Mouse (Mus musculus) testis, postnatal 10 days (tissue): ENCODE measurements around the gene Ephb2.

Experiments
- DNase-seq: peaks from one replicate; pipeline ENCODE4 v3.0.0; 2021; ENCODE audit warnings: low spot score

Ephb2 gene

GRCm38 (mm10) chr4:136800366-136800765, 35.4 kb downstream of the Ephb2 start:
- no peak for DNase-seq

DNA sequence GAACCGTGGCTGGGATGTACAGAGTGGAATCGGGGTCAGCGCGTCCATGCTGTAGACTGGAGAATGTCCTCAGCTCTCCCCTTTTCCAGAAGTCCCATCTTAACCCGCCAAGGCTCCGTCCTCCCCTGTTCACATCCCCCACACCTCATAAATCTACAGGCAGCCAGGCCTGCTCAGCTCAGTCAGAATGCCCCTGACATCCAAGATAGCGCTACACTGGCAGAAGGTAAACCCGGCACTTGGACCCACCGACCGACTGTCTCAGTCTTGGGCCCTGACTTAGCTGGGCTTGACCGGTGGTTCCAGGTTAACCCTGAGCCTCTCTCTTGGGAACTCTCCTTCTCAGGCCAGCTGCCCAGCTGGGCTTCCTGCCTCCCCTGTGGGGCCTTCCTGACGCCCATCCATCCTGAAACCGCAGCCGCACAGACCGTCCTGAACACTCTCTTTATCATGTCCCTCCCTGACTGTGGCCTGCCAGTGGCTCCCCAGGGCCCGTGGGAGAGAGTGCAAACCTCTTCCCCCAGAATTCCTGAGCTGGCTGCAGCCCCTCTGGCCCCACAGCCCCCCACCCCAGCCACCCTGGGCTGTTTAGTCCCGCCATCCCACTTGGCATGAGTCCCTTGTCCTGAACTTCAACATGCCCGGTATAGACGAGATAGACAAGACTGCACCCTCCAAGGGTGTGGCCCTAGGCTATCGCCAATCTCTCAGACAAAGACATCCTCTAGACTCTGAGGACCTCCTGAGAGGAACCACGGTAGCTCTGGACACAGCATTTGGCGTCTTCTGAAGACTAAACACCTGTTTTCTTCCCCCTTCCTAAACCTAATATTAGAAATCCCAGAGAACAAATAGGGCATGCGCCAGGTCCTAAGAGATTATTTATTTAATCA, 37.9 kb downstream of the Ephb2 start:
- no peak for DNase-seq

- DNase-seq: no peak
Observed at GRCm38 (mm10) chr4:136793320-136793719, 42.5 kb downstream of the Ephb2 start.

DNA sequence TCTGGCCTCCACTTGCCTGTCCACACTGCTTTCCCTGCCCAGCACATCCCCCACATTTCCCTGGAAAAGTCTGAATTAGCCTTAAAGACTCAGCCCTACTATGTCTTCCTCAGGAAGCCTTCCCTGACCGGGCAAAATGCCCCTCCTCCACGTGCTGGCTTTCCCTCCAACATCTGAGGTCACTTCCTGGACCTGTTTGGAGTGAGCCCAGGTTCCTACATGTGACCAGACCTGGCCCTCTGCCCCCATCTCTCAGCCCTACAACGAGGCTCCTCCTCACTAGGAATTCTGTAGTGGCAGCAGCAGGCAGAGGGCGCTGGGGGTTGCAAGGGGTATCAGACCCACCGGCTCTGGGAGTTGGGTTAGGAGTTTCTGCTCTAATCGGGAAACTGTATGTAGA, 46.0 kb downstream of the Ephb2 start:
- peak; percentile 63 for DNase-seq

DNA sequence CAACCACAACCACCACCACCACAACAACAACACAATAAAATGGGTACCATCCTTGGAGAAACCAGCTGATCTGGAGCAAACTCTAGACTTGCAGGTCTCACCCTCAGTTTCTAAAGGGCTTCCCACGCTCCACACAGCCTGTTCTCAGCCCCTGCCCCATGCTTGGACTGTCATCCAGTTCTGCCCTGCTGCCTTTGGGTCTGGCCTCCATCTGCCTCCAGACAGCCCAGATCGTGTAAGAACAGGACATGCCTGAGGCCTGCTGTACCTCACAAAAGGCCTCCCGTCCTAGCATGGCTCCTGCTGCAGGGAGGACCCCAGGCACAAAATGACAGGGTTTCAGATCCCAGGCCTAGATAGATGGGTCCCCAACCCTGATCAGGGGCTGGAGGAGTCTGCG, 48.4 kb downstream of the Ephb2 start:
- no peak for DNase-seq

DNA sequence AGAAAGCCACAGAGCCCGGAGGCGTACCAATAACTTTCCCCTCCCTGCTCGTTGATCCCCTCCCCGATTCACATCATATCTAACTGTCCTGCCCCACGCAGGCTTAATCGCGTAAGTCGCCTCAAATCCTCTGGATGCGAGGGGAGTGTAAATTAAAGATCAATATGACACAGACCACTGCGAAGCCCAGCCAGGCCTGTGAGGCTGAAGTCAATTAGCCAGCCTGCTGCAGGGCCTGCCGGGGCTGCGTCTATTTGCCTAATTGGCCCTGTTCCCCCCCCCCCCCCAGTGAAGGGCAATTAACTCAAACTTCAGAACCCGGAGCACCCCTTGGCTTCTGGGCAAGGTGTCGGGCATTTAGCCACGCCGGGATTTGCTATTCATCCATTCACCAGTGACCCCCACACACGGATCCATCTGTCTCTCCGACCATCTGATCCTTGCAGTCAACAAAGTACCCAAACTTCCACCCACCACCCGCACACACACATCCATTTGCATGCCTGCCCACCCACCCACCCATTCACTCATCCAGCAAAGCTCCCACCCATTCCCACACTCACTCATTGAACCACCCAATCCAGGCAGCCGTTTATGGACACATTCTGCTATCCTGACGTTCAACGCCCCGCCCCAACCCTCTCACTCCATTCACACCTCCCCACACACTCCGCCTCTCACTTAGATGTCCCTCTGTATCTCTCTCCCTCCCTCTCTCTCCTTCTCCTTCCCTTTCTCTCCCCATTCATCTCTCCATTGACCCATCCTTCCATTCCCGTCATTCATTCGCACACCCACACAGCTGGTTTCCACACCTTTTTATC, 49.1 kb downstream of the Ephb2 start:
- no peak for DNase-seq

- no peak for DNase-seq
Observed at GRCm38 (mm10) chr4:136783552-136784150, 52.1 kb downstream of the Ephb2 start.

GRCm38 (mm10) chr4:136782579-136782925, 53.2 kb downstream of the Ephb2 start:
- no peak for DNase-seq

DNA sequence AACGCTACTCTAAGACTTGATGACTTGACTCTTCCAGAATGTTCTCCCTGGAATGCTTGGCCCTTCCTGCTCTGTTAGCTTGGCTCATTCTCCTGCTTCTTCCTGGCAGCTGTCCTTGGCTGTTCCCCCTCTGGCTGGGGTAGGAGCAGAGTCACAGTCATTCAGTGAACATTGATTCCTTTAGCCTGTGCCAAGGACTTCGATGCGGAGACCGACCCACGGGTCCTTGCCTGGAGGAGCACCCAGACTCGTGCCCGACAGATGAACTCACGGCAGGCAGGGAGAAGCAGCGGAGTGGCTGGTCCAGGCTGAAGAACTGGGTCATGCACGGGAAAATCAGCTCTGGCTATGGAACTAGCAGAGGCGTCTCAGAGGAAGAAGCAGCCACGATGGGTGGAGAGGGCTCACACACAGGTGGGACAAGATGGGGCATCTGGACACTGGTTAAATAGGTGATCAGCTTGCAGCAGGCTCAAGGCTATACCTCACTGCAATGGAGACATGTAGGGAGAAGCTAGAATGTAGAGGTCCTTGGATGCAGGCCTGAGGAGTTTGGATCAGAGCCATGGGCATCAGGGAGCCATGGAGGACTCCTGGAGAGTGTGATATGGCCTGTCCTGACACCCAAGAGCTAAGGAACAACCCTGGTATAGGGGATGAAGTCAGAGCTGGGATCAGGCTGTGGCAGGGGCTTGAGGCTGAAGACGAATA, 53.8 kb downstream of the Ephb2 start:
- no peak for DNase-seq

DNA sequence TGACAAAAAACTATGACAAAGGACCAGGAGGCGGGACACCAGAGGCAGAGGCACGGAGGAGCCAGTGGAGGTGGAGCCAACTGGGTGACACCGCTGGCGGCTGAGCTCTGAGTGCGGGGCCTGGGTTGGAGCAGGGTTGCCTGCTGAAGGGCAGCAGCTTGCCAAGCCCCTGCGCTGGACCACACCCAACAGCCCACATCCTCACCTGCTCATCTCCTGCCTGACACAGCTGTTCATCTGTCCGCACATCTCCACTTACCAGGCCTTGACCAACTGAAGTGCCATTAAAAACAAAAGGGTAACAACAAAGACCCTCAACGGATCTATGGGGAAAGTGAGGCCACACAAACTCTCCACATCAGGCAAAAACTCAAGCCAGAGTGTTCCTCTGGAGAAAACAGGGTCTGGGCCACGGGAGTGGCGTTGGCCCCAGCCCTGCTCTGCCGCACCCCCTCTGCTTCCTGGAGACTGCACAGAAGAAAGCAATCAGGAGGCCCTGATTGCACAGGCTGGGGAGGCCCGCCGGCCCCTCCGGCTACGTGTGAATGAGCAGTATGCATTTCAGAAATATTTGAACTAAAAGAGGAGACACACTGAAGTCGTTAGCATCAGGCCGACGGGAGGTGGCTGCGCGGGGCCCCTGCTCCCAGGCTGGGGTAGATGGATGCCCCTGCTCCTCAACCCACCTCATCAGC, 55.4 kb downstream of the Ephb2 start:
- no peak for DNase-seq

- no peak for DNase-seq
Observed at GRCm38 (mm10) chr4:136779156-136779555, 56.6 kb downstream of the Ephb2 start.

DNA sequence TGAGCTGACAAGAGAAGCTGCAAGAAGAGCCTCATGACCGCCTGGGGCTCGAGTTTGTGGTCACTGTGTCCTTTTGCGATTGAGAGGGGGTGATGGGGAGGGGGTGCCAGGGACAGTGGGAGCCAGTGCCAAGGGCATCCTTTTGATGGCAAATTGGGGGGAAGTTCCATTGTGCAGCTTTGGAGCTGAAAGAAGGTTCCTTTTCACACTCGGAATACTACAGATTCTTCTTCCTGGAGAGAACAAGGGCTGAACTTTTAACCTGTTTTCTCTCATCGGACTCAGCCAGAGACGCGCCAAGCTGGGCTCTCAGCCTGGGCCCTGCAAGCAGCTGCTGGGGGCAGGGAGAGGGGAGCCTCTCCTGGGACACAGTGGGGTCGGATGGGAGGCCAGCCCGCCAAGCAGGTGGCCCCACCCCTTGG, 59.3 kb downstream of the Ephb2 start:
- DNase-seq: peak; percentile 66

- no peak for DNase-seq
Observed at GRCm38 (mm10) chr4:136775903-136776302, 59.9 kb downstream of the Ephb2 start.

DNA sequence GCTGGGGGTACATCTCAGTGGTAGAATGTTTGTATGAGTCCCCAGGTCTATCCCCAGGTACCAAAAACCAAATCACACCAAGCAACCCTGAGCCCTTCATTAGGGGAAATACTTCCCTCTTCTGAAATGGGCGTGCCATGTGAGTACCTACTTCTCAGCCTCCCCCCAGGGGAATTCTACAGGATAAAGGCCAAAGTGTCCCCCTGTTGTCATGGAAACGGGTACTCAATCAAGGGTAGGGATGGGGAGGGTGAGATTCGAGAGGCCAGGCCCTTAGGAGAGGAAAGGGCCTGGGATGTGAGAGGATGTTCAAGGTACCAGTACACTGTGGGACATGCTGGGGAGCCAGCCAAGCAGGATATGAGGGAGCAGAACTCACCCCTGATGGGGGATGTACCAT, 61.6 kb downstream of the Ephb2 start:
- DNase-seq: no peak

DNA sequence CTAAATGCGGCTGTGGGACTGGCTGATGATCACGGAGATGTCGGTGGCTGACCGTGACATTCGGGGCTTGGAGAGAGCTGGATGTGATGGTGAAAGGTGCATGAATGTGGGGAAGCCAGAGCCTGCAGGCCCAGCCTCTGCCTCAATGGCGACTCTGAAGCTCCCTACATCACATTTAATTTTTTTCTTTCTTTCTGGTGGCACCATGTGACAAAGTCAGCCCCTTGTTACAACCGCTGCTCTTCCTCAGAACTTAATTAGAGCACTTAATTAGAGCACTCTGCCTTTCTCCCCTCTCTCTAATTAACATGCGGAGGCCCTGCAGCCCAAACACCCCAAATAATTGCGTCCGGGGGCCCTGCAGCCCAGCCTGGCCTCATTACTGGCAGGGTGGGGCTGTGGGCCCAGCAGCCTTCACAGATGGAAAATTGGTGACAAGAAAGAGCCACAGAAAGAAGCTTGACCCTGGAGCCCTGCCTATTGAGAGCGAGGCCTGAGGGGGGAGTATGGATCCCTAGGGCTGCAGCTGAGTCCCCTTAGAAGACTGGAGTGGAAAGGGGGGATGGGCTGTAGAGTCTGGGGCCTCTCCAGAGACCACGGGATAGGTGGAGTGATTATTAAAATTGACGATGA, 62.7 kb downstream of the Ephb2 start:
- DNase-seq: no peak

DNA sequence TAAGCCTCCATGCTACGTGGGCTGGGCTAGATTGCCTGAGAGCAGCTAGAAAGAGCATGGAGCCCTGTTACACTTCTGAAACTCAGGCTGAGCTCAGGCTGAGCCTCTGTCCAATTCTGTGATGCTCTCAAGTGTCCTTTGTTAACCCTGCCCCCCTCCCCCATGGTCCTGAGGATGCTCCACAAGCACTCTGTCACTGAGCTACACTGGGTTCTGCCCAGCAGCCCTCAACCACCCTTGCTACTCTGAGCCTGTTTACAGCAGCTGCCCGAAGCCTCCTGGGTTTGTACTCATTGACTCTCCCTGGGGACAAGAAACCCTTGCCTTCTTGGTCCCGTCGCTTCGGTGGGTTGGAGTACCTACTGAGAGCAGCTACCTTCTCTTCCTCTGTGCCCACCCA, 63.5 kb downstream of the Ephb2 start:
- no peak for DNase-seq

DNA sequence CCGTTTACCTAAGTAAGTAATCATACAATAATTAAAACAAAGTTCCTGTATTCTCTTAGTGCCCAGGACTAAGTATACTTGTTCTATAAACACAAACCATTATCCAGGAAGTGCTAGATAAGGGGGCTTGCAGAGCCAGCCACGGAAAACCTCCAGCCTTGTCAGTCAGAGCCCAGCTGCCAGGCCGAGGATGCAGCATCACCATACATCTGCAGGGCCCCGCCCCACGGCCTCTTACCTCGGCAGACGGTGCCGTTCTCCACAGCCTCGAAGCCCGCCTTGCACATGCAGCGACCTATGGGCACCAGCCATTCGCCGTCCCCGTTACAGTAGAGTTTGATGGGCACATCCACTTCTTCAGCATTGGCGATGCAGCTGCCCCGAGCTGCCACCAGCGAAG, 65.1 kb downstream of the Ephb2 start:
- no peak for DNase-seq

- DNase-seq: no peak
Observed at GRCm38 (mm10) chr4:136768499-136768898, 67.3 kb downstream of the Ephb2 start.

- DNase-seq: no peak
Observed at GRCm38 (mm10) chr4:136765080-136765479, 70.7 kb downstream of the Ephb2 start.

GRCm38 (mm10) chr4:136763349-136763748, 72.4 kb downstream of the Ephb2 start:
- DNase-seq: no peak
